Mouse (Mus musculus) erythroblast, embryonic 14.5 days (primary cell): ENCODE measurements at regions not wholly inside any gene's neighbourhood (a gene's known extent, or its start where the extent isn't known, plus 50 kb on each side); places are given as distances from the start of the nearest gene placed in this dataset.
"Not testable (repeated sequence)": the region's sequence is repeated elsewhere in the genome, so short reads cannot be mapped to it uniquely, and the experiment has no call there.

Experiments used
- H3K27me3 ChIP-seq: 2 replicates; pipeline ENCODE4 v1.6.1; 2012; ENCODE audit warnings: inconsistent platforms; ENCODE audit not compliant: control insufficient read depth
- H3K36me3 ChIP-seq: 2 replicates; pipeline ENCODE4 v1.6.1; 2012; ENCODE audit warnings: mild to moderate bottlenecking, inconsistent platforms; ENCODE audit not compliant: control insufficient read depth
- H3K4me1 ChIP-seq: 2 replicates; pipeline ENCODE4 v1.6.1; 2012; ENCODE audit warnings: inconsistent platforms; ENCODE audit not compliant: control insufficient read depth
- H3K4me3 ChIP-seq: replicated peaks from 2 replicates; pipeline ENCODE3; 2012; ENCODE audit warnings: moderate library complexity, mild to moderate bottlenecking, inconsistent platforms
- H3K9me3 ChIP-seq: 2 replicates; pipeline ENCODE4 v1.6.1; 2012; ENCODE audit warnings: low read length, inconsistent platforms, mixed read lengths; ENCODE audit not compliant: control insufficient read depth
- GATA1 ChIP-seq: IDR thresholded peaks from 2 replicates; pipeline ENCODE4 v1.6.1; 2012; ENCODE audit warnings: low read length, inconsistent platforms, mixed read lengths
- TAL1 ChIP-seq: IDR thresholded peaks from 3 replicates; pipeline ENCODE4 v1.6.1; 2012; ENCODE audit warnings: low read length, inconsistent platforms, mixed read lengths

DNA sequence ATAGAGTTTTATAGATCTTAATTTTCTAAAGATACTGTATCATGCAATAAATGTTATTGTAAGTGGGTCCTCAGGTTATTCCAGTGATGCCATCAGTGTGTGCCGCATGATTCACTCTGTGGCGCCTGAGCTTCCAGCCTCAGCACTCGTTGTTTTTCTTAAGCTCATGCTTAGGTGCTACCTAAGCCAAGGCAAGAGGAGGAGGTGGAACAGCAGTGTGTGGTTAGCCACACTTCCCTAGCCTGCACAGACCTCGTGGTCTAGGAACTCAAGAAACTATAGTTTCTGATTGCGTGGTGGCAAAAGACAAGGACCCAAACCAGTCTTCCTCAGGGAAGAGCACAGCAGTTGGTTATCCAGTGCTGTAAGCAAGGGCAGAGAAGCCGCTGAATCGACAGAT, 779.7 kb downstream of the Dad1 start:
- not testable (repeated sequence) for H3K36me3 ChIP-seq, H3K9me3 ChIP-seq, H3K4me1 ChIP-seq, H3K4me3 ChIP-seq, H3K27me3 ChIP-seq

DNA sequence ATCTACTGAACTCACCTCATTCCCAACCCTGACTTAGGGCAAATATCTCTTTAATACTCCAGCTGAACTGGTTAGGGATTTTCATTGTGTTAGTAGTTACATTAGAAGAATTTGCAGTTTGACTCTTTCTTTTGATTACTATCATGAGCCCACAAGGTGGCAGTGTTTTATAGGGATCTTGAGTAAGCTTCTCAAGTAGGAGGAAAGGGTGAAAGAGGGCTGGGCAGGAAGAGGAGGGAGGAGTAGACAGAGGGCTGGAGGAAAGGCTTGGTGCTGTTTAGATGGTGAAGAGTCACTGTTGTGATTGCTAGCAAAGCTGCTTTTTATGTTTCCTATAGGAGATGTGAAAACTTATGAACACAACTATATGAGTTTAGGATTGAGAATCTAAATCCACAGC, 793.1 kb downstream of the Dad1 start:
- H3K4me1 ChIP-seq, H3K4me3 ChIP-seq, H3K36me3 ChIP-seq, H3K9me3 ChIP-seq, H3K27me3 ChIP-seq: not testable (repeated sequence)

DNA sequence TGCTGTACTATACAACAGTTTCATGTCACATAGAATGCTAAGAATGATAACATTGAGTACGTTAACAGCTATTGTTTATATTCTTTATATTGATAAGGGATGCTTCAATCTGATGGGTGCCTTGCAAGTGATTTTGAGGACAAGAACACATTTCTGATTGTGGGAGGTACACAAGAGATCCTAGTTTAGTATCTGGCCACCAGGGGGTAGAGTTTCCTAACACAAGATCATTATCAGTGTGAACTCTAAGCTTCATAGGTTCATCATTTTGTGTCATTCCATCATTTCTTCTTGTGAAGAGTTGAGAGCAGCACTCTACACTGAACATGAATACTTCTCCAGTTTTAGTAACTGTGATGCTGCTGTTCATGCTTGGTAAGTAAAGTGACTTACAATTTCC, 799.9 kb downstream of the Dad1 start:
- no peak for TF ChIP-seq GATA1
- no peak for TF ChIP-seq TAL1
- Histone ChIP-seq H3K4me1 (no peaks in the 10 kb centered on the region), H3K9me3 (no peaks in the 10 kb centered on the region), H3K27me3 (no peaks in the 10 kb centered on the region), H3K4me3 (no peak overlapping the region), H3K36me3 (no peaks in the 10 kb centered on the region)

DNA sequence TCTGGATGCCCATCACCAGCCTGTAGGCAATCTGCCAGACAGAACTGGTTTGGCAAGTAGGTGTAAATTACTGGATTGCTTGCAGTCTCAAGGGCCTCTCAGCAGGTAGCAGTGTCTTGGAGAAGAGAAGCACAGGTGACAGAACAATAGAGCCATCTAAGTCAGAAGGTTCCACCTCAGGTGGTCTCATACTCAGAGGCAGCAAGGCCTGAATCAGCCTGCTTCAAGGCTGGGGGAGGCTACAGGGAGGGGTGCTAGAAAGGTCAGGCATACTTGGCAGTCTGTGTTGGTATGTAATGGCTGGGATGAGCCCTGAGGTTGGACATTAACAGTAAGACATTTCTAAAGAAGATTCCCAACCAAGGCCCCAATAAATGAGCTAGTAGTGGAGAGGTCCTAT, 814.3 kb downstream of the Dad1 start:
- not testable (repeated sequence) for H3K9me3 ChIP-seq, H3K4me3 ChIP-seq, H3K4me1 ChIP-seq, H3K27me3 ChIP-seq, H3K36me3 ChIP-seq

DNA sequence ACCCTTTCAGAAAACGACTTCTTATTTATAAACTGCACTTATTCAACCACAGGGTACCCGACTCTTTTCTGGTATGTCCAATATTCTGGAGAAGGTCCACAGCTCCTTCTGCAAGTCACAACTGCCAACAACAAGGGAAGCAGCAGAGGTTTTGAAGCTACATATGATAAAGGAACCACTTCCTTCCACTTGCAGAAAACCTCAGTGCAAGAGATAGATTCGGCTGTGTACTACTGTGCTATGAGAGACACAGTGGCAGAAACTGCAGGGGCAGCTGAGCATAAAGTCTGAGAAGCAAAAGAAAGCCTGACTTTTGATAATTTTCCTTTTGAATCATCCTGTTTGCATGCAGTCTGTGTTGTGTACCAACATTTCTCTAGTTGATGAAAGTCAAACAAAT, 823.8 kb downstream of the Dad1 start:
- H3K36me3 ChIP-seq, H3K9me3 ChIP-seq, H3K4me3 ChIP-seq: not testable (repeated sequence)

DNA sequence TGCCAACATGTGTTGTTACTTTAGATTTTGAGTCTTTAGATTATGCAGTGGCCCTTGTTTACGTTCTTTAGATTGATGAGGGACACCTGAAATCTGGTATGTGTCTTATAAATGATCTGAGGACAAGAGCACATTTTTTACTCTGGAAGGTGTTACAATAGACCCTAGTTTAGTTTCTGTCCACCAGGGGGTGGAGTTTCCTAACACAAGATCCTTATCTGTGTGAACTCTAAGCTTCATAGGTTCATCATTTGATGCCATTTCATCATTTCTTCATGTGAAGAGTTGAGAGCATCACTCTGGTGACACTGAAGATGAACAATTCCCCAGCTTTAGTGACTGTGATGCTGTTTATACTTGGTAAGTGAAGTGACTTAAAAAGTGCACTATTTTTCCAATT, 825.5 kb downstream of the Dad1 start:
- not testable (repeated sequence) for H3K27me3 ChIP-seq, H3K4me1 ChIP-seq

More for the DNA sequence above, 823.8 kb downstream of the Dad1 start:
- H3K27me3 ChIP-seq, H3K4me1 ChIP-seq: not testable (repeated sequence)

DNA sequence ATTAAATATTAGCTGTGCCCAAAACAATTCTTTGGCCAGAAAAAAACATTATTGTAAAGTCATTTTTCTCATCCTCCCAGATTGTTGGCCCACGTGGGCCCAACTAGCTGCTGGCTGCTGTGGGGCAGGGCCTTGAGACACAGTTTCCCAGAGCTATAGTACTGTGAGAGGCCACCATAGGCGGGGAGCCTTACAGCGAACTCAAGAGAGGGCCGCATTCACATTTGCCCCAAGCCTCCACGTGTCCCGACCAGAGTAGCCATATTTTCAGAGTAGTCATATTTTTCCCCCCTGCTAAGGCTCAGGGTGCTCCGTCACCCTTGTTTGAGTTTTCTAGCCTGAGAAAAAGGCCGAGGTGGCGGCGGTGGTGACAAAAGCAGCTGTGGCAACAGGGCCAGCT, 826.3 kb downstream of the Dad1 start:
- not testable (repeated sequence) for H3K4me3 ChIP-seq, H3K36me3 ChIP-seq, H3K9me3 ChIP-seq, H3K4me1 ChIP-seq, H3K27me3 ChIP-seq

More for the DNA sequence above, 825.5 kb downstream of the Dad1 start:
- H3K9me3 ChIP-seq, H3K36me3 ChIP-seq, H3K4me3 ChIP-seq: not testable (repeated sequence)

DNA sequence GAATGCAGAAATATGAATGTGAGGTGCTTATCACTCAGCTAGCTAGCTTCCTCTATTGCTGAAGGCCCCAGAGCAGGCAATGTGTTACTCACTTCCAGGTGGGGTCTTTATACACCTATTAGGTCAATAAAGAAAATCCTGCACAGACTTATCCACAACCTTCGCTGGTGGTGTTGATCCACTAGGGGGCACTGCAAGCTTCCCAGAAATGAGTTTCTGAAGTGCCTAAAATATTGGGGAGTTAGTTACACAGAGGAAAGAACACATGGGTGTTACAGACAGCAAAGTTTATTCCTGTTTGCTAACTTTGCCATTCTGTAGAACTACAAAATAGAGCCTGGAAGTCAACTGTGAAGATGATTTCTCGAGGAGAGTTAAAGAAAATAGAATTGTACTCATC, 836.9 kb downstream of the Dad1 start:
- H3K36me3 ChIP-seq, H3K27me3 ChIP-seq, H3K4me3 ChIP-seq, H3K9me3 ChIP-seq, H3K4me1 ChIP-seq: not testable (repeated sequence)

DNA sequence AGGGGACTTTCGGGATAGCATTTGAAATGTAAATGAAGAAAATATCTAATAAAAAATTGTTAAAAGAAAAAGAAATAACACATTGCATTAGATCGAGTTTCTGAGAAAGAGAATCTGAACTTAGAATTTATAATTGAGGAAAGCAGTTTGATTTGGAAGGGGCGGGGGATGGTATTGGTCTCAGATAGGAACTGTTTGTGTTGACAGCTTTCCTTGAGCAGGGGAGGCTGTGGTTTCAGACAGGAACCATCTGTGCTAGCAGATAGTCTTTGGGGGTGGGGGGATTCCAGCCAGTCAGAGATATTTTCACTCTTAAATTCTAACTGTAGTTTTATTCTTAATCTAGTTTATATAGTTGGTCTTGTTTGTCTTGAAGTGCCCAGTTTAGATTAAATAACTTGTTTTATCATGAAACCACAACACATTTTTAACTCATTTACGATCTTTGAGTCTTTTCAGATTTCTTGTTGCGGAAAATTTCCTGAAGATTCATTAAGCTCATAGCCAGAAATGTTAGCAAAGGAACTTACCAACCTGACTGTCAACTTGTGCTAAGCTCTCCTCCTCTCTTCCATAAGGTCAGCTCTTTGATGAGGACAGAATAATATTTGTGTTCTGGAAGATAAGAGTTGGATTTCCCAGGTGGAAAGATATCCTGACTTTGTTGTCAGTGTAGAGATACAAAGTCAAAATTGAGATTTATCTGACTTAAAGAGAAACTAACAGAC, 846.2 kb downstream of the Dad1 start:
- not testable (repeated sequence) for H3K4me1 ChIP-seq, H3K27me3 ChIP-seq, H3K9me3 ChIP-seq, H3K4me3 ChIP-seq, H3K36me3 ChIP-seq

DNA sequence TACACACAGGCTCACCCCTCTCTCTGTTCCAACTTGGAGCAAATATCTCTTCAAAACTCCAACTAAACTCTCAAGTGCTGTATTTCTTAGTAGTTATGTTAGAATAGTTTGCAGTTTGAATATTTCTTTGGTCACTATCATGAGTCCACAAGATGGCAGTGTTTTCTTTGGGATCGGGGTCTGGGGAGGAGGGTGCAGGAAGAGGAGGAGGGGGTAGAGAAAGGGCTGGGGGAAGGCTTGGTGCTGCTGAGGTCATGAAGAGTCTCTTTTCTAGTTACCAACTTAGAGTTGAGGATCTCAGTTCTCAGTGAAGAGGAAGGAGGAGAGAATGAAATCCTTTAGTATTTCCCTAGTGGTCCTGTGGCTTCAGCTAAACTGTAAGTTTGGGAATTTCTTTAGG, 863.6 kb downstream of the Dad1 start:
- not testable (repeated sequence) for H3K9me3 ChIP-seq, H3K27me3 ChIP-seq, H3K4me1 ChIP-seq, H3K4me3 ChIP-seq, H3K36me3 ChIP-seq

DNA sequence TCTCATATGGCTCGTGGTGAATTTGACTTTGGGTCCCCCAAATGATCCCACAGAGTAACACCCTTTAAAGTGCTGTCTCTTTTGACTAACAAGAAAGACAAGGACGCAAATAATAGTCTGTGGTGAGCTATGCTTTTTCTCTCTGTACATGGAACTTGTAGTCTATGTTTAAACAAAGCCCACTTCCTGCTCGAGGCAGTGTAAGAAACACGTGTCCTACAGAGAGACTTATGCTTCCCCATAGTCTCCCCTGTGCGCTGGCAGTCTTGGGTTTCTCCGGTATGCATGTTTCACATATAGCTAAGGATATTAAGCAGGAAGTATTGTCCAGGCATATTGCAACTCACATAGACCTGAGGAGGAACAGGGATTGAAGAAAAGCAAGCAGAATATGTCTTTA, 879.0 kb upstream of the Olfr1507 start:
- H3K4me1 ChIP-seq, H3K36me3 ChIP-seq, H3K27me3 ChIP-seq, H3K4me3 ChIP-seq, H3K9me3 ChIP-seq: not testable (repeated sequence)

DNA sequence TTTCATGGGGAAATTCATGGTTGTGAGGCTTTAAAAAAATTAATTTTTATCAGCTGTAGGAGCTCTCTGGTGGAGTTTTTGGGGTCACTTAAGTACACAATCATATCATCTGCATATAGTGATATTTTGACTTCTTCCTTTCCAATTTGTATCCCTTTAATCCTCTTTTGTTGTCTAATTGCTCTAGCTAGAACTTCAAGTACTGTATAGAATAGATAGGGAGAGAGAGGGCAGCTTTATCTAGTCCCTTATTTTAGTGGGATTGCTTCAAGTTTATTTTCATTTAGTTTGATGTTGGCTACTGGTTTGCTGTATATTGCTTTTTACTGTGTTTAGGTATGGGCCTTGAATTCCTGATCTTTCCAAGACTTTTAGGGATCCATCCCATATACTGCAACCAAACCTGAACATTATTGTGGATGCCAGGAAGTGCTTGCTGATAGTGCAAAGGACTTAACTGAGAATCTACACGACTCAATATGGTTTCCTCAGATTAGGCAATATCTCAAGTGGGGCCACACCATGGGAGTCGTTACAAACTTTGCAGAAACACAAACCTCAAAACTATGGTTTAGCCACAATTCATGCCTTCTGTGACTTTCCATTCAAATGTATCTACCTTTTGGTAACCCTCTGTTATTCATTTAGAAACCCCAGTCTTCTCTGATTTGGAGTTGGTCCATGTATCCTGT, 878.4 kb upstream of the Olfr1507 start:
- not testable (repeated sequence) for H3K4me1 ChIP-seq, H3K4me3 ChIP-seq, H3K9me3 ChIP-seq, H3K36me3 ChIP-seq, H3K27me3 ChIP-seq
